Mouse (Mus musculus): ENCODE results near the gene Mmp11. TPM values are rescaled to one million over a fixed set of nuclear protein-coding genes. Genes with fewer than 3 reads are reported as not detected.

Mmp11 gene
- polyA plus RNA-seq, 1 experiment from 2014 or later: 24.3 TPM

DNA sequence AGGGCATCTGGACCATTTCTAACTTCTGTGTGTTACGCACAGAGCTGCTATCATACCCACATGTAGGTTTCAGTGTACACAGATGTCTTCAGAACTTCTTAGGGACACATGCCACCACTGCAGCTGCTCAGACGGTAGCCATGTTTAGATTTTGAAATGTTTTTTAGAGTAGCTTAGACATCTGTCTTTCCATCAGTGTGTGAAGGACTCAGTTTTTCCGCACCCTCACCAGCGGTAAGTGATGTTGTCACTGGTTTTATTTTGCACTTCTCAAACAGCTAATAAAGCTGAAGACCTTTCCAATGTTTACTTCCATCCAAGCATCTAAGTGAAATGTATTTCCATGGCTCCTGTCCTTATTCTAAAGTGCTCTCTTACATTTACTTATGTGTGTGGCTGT is 29.4 kb downstream of the Mmp11 start:
- H3K27me3 ChIP-seq (replicated peaks; ENCODE audit: control insufficient read depth, insufficient read depth, low read length): no peaks in the 10 kb centered on the region
- no peak overlapping the region for H3K9ac ChIP-seq (replicated peaks; ENCODE audit: low read depth, low read length)
- no peak overlapping the region for H3K4me3 ChIP-seq (replicated peaks; ENCODE audit: low read length)
- no peaks in the 10 kb centered on the region for H3K4me1 ChIP-seq (replicated peaks; ENCODE audit: control insufficient read depth, insufficient read depth, low read length)
- no peak overlapping the region for H3K4me2 ChIP-seq (ENCODE audit: low read length)
- no peak for ATAC-seq
- no peak overlapping the region for H3K27ac ChIP-seq (ENCODE audit: low read length)
- peaks cover 61% of the 10 kb centered on the region for H3K36me3 ChIP-seq (ENCODE audit: control insufficient read depth, insufficient read depth)
- no peaks in the 10 kb centered on the region for H3K9me3 ChIP-seq (ENCODE audit: control insufficient read depth, low read length)
- WGBS: 96% methylated on average over 4 of the region's 4 CpGs

DNA sequence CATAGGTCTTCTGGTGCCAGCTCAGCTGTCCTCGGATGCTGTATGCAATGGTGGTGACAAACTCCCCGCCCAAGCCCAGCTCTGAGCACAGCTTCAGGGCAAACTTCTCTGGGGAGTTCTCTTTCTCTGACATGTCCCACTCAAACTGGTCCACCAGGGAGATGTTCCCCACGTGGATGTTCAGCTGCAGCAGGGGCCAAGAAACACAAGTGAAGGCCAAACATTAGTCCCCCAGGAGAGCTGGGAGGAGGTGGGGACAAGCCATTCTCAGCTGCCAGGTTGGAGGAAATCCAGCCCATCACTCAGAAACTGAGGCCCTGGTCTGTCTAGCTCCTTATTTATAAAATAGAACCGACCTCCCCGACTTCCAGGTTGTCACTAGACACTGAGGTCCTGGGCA is 31.9 kb downstream of the Mmp11 start:
- Histone ChIP-seq H3K27ac (ENCODE audit: low read length) (no peak overlapping the region), H3K36me3 (ENCODE audit: control insufficient read depth, insufficient read depth) (peaks cover 47% of the 10 kb centered on the region), H3K9me3 (ENCODE audit: control insufficient read depth, low read length) (no peaks in the 10 kb centered on the region), H3K4me2 (ENCODE audit: low read length) (no peak overlapping the region), H3K27me3 (replicated peaks; ENCODE audit: control insufficient read depth, insufficient read depth, low read length) (no peaks in the 10 kb centered on the region), H3K4me1 (replicated peaks; ENCODE audit: control insufficient read depth, insufficient read depth, low read length) (no peaks in the 10 kb centered on the region), H3K4me3 (replicated peaks; ENCODE audit: low read length) (no peak overlapping the region), H3K9ac (replicated peaks; ENCODE audit: low read depth, low read length) (no peak overlapping the region)
- WGBS: 92% methylated on average over 5 of the region's 5 CpGs
- ATAC-seq: no peak

DNA sequence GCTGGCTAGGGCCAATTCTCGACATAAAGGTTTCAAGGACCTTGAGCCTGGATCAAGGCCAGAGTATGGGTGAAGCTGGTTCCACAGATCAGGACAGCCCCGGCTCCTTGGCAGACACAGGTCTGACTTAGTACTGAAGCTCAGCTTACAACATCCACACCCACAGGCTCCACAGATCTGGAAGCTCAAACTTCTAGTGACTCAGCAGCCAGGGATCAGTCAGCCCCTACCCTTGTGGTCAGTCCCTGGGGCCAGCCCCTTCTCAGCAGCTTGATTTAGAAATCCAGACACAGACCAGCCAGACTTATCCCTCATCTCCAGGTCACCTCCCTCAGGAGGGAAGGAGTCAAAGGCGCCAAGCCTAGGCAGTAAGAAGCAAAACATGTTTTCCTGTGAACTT is 37.5 kb downstream of the Mmp11 start:
- ATAC-seq: no peak
- Histone ChIP-seq H3K4me3 (replicated peaks; ENCODE audit: low read length) (no peak overlapping the region), H3K9me3 (ENCODE audit: control insufficient read depth, low read length) (no peaks in the 10 kb centered on the region), H3K9ac (replicated peaks; ENCODE audit: low read depth, low read length) (no peak overlapping the region), H3K27me3 (replicated peaks; ENCODE audit: control insufficient read depth, insufficient read depth, low read length) (no peaks in the 10 kb centered on the region), H3K36me3 (ENCODE audit: control insufficient read depth, insufficient read depth) (peaks cover 42% of the 10 kb centered on the region), H3K4me2 (ENCODE audit: low read length) (no peak overlapping the region), H3K27ac (ENCODE audit: low read length) (no peak overlapping the region), H3K4me1 (replicated peaks; ENCODE audit: control insufficient read depth, insufficient read depth, low read length) (no peaks in the 10 kb centered on the region; the same call in 1 of the 2 replicates)
- WGBS: 64% methylated on average over 3 of the region's 3 CpGs

DNA sequence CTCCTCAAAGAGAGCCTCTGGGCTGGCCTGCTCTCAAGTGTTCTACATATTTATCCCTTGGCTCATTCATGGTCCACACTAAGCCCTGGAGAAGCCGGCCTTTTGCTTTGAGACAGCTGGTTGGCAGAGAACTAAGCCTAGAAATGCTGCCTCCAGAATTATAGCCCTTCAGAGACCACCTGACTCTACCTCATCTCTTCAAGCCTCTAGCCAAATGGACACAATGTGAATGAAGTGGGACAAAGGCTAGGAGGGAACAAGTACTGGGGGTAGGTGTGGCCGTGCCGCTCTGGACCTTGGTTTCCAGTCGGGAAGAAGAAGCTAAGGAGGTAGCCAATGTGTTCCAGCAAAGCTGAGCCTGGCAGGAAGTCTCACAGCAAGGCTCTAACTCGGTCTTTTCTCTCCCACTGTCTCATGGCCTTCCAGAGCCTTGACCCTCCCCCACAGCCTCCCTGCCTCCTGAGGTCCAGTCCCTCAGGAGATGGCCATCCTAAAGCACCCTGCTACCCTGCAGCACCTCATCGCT is 38.2 kb downstream of the Mmp11 start:
- no peak for ATAC-seq
- Histone ChIP-seq H3K36me3 (ENCODE audit: control insufficient read depth, insufficient read depth) (peaks cover 39% of the 10 kb centered on the region), H3K4me1 (replicated peaks; ENCODE audit: control insufficient read depth, insufficient read depth, low read length) (peaks cover 6% of the 10 kb centered on the region), H3K4me3 (replicated peaks; ENCODE audit: low read length) (no peak overlapping the region), H3K27ac (ENCODE audit: low read length) (no peak overlapping the region), H3K9ac (replicated peaks; ENCODE audit: low read depth, low read length) (no peak overlapping the region), H3K9me3 (ENCODE audit: control insufficient read depth, low read length) (no peaks in the 10 kb centered on the region), H3K4me2 (ENCODE audit: low read length) (no peak overlapping the region), H3K27me3 (replicated peaks; ENCODE audit: control insufficient read depth, insufficient read depth, low read length) (no peaks in the 10 kb centered on the region)
- WGBS: 84% methylated on average over 6 of the region's 6 CpGs

DNA sequence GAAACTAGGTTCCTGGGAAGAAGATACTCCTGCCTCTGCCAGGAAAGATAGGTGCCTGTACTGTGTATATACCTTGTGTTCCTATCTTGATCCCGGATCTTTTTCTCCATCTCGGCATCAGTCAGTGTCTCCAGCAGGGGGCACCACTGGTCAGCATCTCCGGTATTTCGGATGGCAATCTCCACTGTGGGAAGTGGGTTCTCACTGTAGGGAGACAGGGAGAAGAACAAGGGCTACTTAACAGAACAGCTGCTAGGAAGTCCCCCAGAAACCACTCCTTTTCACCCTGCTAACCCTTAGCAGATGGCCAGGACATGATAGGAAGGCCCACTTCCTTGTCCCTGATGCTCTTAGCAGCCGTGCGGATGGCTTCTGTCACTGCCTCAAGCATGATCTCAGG is 38.9 kb downstream of the Mmp11 start:
- no peaks in the 10 kb centered on the region for H3K9me3 ChIP-seq (ENCODE audit: control insufficient read depth, low read length)
- H3K4me2 ChIP-seq (ENCODE audit: low read length): no peak overlapping the region
- H3K9ac ChIP-seq (replicated peaks; ENCODE audit: low read depth, low read length): no peak overlapping the region
- 40% methylated on average over 6 of the region's 6 CpGs for WGBS
- no peak overlapping the region for H3K27ac ChIP-seq (ENCODE audit: low read length)
- H3K36me3 ChIP-seq (ENCODE audit: control insufficient read depth, insufficient read depth): peaks cover 32% of the 10 kb centered on the region
- no peaks in the 10 kb centered on the region for H3K27me3 ChIP-seq (replicated peaks; ENCODE audit: control insufficient read depth, insufficient read depth, low read length)
- no peak for ATAC-seq
- H3K4me3 ChIP-seq (replicated peaks; ENCODE audit: low read length): no peak overlapping the region
- H3K4me1 ChIP-seq (replicated peaks; ENCODE audit: control insufficient read depth, insufficient read depth, low read length): peaks cover 10% of the 10 kb centered on the region

DNA sequence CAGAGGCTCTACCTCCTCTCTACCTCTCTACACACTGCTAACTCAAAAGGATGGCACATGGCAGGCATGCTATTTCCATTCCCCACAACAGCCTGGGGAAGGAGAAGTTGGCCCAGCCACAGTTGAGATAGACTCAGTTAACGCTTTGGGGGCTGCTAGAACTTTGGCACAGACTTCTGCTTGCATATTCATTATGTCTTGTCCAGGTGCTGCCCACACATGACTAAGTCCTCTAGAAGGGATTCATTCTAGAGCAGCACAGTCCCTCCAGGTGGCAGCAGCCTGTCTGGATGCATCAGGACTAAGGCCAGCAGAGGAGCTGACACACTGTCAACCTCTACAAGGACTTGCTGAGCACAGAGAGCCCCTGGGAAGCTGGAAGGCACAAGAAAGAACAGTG is 40.1 kb downstream of the Mmp11 start:
- peaks cover 29% of the 10 kb centered on the region for H3K36me3 ChIP-seq (ENCODE audit: control insufficient read depth, insufficient read depth)
- peaks cover 10% of the 10 kb centered on the region for H3K4me1 ChIP-seq (replicated peaks; ENCODE audit: control insufficient read depth, insufficient read depth, low read length)
- 75% methylated on average over 1 of the region's 1 CpGs for WGBS
- no peak overlapping the region for H3K4me2 ChIP-seq (ENCODE audit: low read length)
- peak overlapping the region; percentile 24; the same call in 1 of the 2 replicates for H3K27ac ChIP-seq (ENCODE audit: low read length)
- no peaks in the 10 kb centered on the region for H3K9me3 ChIP-seq (ENCODE audit: control insufficient read depth, low read length)
- no peaks in the 10 kb centered on the region for H3K27me3 ChIP-seq (replicated peaks; ENCODE audit: control insufficient read depth, insufficient read depth, low read length)
- no peak for ATAC-seq
- H3K9ac ChIP-seq (replicated peaks; ENCODE audit: low read depth, low read length): no peak overlapping the region
- H3K4me3 ChIP-seq (replicated peaks; ENCODE audit: low read length): no peak overlapping the region

DNA sequence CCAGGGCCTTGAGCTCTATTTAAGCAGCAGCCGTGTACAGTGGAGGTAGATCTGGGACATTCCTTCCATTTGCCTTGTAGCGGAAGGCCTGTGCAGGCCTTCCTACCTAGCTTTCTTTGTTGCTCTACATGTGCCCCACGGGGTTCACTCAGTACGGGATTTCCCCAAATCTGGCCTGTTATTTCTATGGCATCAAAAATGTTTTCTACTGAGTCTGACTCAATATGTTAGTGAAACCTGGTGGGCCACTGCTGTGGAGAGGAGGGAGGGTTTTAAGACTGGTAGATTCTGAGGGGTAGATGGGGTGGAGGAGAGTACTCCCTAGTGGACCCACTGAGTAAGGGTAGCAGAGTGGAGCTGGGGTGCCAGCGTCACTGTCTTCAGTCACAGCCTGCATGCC is 40.6 kb downstream of the Mmp11 start:
- 90% methylated on average over 5 of the region's 5 CpGs for WGBS
- H3K4me2 ChIP-seq (ENCODE audit: low read length): no peak overlapping the region

DNA sequence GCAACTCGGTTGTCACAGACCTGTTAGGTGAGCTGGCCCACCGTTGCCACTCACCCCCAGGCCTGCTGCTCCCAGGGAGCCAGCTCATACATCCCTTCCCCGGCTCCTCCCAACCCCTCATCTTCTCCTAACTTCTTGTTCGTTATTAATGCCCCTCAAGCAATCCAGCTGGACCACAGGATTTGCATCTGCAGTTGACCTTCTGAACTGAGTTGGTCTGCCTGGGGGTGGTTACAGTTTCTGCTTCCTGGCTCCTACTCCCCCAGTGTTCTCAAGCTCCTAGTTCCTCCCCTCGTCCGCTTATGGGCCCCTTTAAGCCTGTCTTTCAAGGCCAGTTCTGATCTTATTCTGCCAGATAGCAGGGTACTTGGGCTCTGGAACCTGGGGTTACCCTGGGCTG is 41.7 kb downstream of the Mmp11 start:
- ATAC-seq: no peak
- no peak overlapping the region for H3K27ac ChIP-seq (ENCODE audit: low read length)
- no peak overlapping the region for H3K4me2 ChIP-seq (ENCODE audit: low read length)
- H3K27me3 ChIP-seq (replicated peaks; ENCODE audit: control insufficient read depth, insufficient read depth, low read length): no peaks in the 10 kb centered on the region
- whole genome bisulfite sequencing: 85% methylated on average over 6 of the region's 6 CpGs
- no peak overlapping the region for H3K4me3 ChIP-seq (replicated peaks; ENCODE audit: low read length)
- no peaks in the 10 kb centered on the region for H3K9me3 ChIP-seq (ENCODE audit: control insufficient read depth, low read length)
- H3K9ac ChIP-seq (replicated peaks; ENCODE audit: low read depth, low read length): no peak overlapping the region
- H3K36me3 ChIP-seq (ENCODE audit: control insufficient read depth, insufficient read depth): peaks cover 25% of the 10 kb centered on the region
- H3K4me1 ChIP-seq (replicated peaks; ENCODE audit: control insufficient read depth, insufficient read depth, low read length): peaks cover 10% of the 10 kb centered on the region

More for the DNA sequence above, 40.6 kb downstream of the Mmp11 start:
- no peak overlapping the region for H3K9ac ChIP-seq (replicated peaks; ENCODE audit: low read depth, low read length)
- H3K27ac ChIP-seq (ENCODE audit: low read length): peak overlapping the region; percentile 24; the same call in 1 of the 2 replicates
- no peaks in the 10 kb centered on the region for H3K9me3 ChIP-seq (ENCODE audit: control insufficient read depth, low read length)
- peaks cover 29% of the 10 kb centered on the region for H3K36me3 ChIP-seq (ENCODE audit: control insufficient read depth, insufficient read depth)
- H3K27me3 ChIP-seq (replicated peaks; ENCODE audit: control insufficient read depth, insufficient read depth, low read length): no peaks in the 10 kb centered on the region
- ATAC-seq: no peak
- H3K4me3 ChIP-seq (replicated peaks; ENCODE audit: low read length): no peak overlapping the region
- peaks cover 10% of the 10 kb centered on the region for H3K4me1 ChIP-seq (replicated peaks; ENCODE audit: control insufficient read depth, insufficient read depth, low read length)

DNA sequence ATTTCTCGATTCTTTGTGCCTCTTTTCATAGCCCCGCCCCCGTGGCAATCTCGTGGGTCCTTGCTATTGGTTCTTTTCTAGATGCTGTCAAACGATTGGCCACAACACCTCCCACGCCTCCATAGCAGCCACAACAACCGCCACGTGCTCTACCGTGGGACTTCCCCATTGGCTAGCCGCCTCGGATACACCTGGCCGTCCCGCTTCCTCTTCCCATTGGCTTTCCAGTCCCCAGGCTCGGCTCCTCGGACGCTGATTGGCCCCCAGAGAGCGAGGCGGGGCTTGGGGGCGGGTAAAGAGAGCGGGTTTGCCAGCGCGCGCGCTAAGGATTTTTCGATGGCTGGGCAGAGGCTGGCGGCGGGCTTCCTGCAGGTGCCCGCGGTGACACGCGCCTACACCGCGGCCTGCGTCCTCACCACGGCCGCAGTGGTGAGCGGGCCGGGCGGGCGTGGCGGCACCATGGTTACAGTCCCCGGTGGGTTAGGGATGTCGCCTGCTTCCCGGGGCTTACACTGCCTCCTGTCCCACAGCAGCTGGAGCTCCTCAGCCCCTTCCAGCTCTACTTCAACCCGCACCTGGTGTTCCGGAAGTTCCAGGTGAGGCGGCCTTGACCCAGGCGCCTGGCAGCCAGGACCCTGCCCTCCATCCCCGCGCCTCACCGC is 43.1 kb downstream of the Mmp11 start, which contains the start of gene Derl3:
Derl3 (plus strand) TSS at position 325 of the 662 bp plus-strand sequence.
- peaks cover 20% of the 10 kb centered on the region for H3K36me3 ChIP-seq (ENCODE audit: control insufficient read depth, insufficient read depth)
- H3K4me3 ChIP-seq (replicated peaks; ENCODE audit: low read length): peak within 1 kb of the TSS; percentile 49
- no peak within 1 kb of the TSS for H3K27ac ChIP-seq (ENCODE audit: low read length)
- H3K4me2 ChIP-seq (ENCODE audit: low read length): peak within 1 kb of the TSS; percentile 89
- peak; percentile 99 for ATAC-seq
- no peaks in the 10 kb centered on the region for H3K27me3 ChIP-seq (replicated peaks; ENCODE audit: control insufficient read depth, insufficient read depth, low read length)
- H3K4me1 ChIP-seq (replicated peaks; ENCODE audit: control insufficient read depth, insufficient read depth, low read length): peaks cover 10% of the 10 kb centered on the region
- no peaks in the 10 kb centered on the region for H3K9me3 ChIP-seq (ENCODE audit: control insufficient read depth, low read length)
- peak within 1 kb of the TSS; percentile 48 for H3K9ac ChIP-seq (replicated peaks; ENCODE audit: low read depth, low read length)
- WGBS: under 1% methylated on average over 51 of the region's 51 CpGs
